Mouse (Mus musculus) neural tube, embryonic 15.5 days (tissue): ENCODE results near the gene Lrp2. TPM values are rescaled to one million over a fixed set of nuclear protein-coding genes. Genes with fewer than 3 reads are reported as not detected.
A peak's percentile ranks its signal among the peaks of the same experiment; 100 is the strongest.

ENCODE experiments used
- ATAC-seq: fragments of 200-750 bp; cut with Nextera tagmentation; 2 replicates; pipeline ENCODE4 v1.8.0; 2017; ENCODE audit warnings: mild to moderate bottlenecking, moderate TSS enrichment, moderate library complexity; ENCODE audit not compliant: low FRiP score
- H3K27ac ChIP-seq: fragments of 300-500 bp; sonication (generic); replicated peaks from 2 replicates; pipeline ENCODE4 v1.5.1; 2015; ENCODE audit warnings: mild to moderate bottlenecking, inconsistent platforms
- H3K27me3 ChIP-seq: fragments of 300-500 bp; sonication (generic); replicated peaks from 2 replicates; pipeline ENCODE4 v1.6.1; 2015; ENCODE audit warnings: inconsistent platforms
- H3K36me3 ChIP-seq: fragments of 300-500 bp; sonication (generic); 2 replicates; pipeline ENCODE4 v1.6.1; 2015; ENCODE audit warnings: inconsistent platforms
- H3K4me1 ChIP-seq: fragments of 300-500 bp; sonication (generic); 2 replicates; pipeline ENCODE4 v1.6.1; 2015; ENCODE audit warnings: inconsistent platforms
- H3K4me2 ChIP-seq: fragments of 300-500 bp; sonication (generic); 2 replicates; pipeline ENCODE4 v1.6.1; 2015; ENCODE audit warnings: inconsistent platforms, mild to moderate bottlenecking, moderate library complexity
- H3K4me3 ChIP-seq: fragments of 300-500 bp; sonication (generic); replicated peaks from 2 replicates; pipeline ENCODE4 v1.5.1; 2015; ENCODE audit warnings: mild to moderate bottlenecking, inconsistent platforms
- H3K9ac ChIP-seq: fragments of 300-500 bp; sonication (generic); replicated peaks from 2 replicates; pipeline ENCODE4 v1.6.1; 2015; ENCODE audit warnings: mild to moderate bottlenecking, inconsistent platforms
- H3K9me3 ChIP-seq: fragments of 300-500 bp; sonication (generic); replicated peaks from 2 replicates; pipeline ENCODE4 v1.6.1; 2016; ENCODE audit warnings: inconsistent platforms
- WGBS: fragments of 180-500 bp; shearing (Covaris S2); methylation state at CpG from one replicate; pipeline ENCODE4 v1.1.7; 2015; ENCODE audit warnings: mixed read lengths; 5-methylcytosine and 5-hydroxymethylcytosine counted together
- polyA plus RNA-seq: library from polyadenylated mRNA; unstranded; fragments of >200 nt; fragmentation: Nextera tagmentation; extraction: Ambion mirVana; gene quantifications from 2 replicates; pipeline ENCODE4 v1.2.1, GENCODE M21; 2015

Lrp2 gene
- polyA plus RNA-seq, 1 experiment from 2014 or later = 0.46 TPM

- no peak for ATAC-seq
- Histone ChIP-seq H3K4me2 (no peak overlapping the region), H3K9ac (no peak overlapping the region), H3K4me1 (no peaks in the 10 kb centered on the region), H3K27me3 (no peaks in the 10 kb centered on the region), H3K27ac (no peak overlapping the region), H3K9me3 (no peaks in the 10 kb centered on the region), H3K4me3 (no peak overlapping the region), H3K36me3 (no peaks in the 10 kb centered on the region)
- 86% methylated on average over 4 of the region's 4 CpGs for WGBS
These were observed 92.7 kb downstream of the Lrp2 start for GRCm38 (mm10) chr2:69493130-69493529.

GRCm38 (mm10) chr2:69480965-69481364 is 104.9 kb downstream of the Lrp2 start:
- no peak for ATAC-seq
- no peaks in the 10 kb centered on the region for H3K27me3 ChIP-seq
- no peak overlapping the region for H3K9ac ChIP-seq
- 95% methylated on average over 7 of the region's 7 CpGs for WGBS
- H3K4me2 ChIP-seq = no peak overlapping the region
- no peaks in the 10 kb centered on the region for H3K9me3 ChIP-seq
- no peak overlapping the region for H3K4me3 ChIP-seq
- H3K36me3 ChIP-seq = no peaks in the 10 kb centered on the region
- no peak overlapping the region for H3K27ac ChIP-seq
- no peaks in the 10 kb centered on the region for H3K4me1 ChIP-seq

GRCm38 (mm10) chr2:69479859-69480258 is 106.0 kb downstream of the Lrp2 start:
- 76% methylated on average over 7 of the region's 7 CpGs for WGBS
- Histone ChIP-seq H3K4me2 (no peak overlapping the region), H3K9me3 (no peaks in the 10 kb centered on the region), H3K4me1 (no peaks in the 10 kb centered on the region), H3K4me3 (no peak overlapping the region), H3K27me3 (no peaks in the 10 kb centered on the region), H3K27ac (no peak overlapping the region), H3K9ac (no peak overlapping the region), H3K36me3 (no peaks in the 10 kb centered on the region)
- peak; percentile 59 for ATAC-seq

- no peaks in the 10 kb centered on the region for H3K36me3 ChIP-seq
- no peaks in the 10 kb centered on the region for H3K4me1 ChIP-seq
- no peak overlapping the region for H3K4me2 ChIP-seq
- H3K9me3 ChIP-seq = no peaks in the 10 kb centered on the region
- no peak overlapping the region for H3K9ac ChIP-seq
- no peak overlapping the region for H3K4me3 ChIP-seq
- WGBS = 57% methylated on average over 7 of the region's 7 CpGs
- H3K27me3 ChIP-seq = no peaks in the 10 kb centered on the region
- no peak for ATAC-seq
- H3K27ac ChIP-seq = no peak overlapping the region
These were observed 109.0 kb downstream of the Lrp2 start for GRCm38 (mm10) chr2:69476901-69477300.

DNA sequence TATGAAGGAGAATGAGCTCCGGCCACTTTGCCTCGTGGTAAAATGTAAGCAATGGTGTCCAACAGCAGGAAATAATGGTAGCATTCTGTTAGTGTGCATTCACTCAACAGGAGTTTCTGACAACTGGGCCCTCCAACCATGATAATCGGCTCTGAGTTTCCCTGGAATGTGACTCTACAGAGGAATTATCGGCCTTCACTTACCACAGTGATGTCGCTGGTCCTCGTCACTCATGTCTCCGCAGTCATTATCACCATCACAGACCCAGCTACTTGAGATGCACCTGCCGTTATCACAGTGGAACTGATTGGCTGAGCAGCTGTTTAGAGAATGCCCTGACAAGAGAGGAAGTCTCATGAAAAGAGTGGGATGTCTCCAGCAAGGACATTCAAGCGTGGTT is 110.7 kb downstream of the Lrp2 start:
- no peaks in the 10 kb centered on the region for H3K27me3 ChIP-seq
- H3K9me3 ChIP-seq = no peaks in the 10 kb centered on the region
- H3K36me3 ChIP-seq = no peaks in the 10 kb centered on the region
- H3K9ac ChIP-seq = no peak overlapping the region
- no peaks in the 10 kb centered on the region for H3K4me1 ChIP-seq
- H3K27ac ChIP-seq = no peak overlapping the region
- no peak overlapping the region for H3K4me3 ChIP-seq
- ATAC-seq = no peak
- WGBS = 92% methylated on average over 9 of the region's 9 CpGs
- no peak overlapping the region for H3K4me2 ChIP-seq

GRCm38 (mm10) chr2:69471837-69472236 is 114.0 kb downstream of the Lrp2 start:
- no peaks in the 10 kb centered on the region for H3K36me3 ChIP-seq
- H3K9ac ChIP-seq = no peak overlapping the region
- WGBS = 90% methylated on average over 4 of the region's 4 CpGs

GRCm38 (mm10) chr2:69463609-69464008 is 122.3 kb downstream of the Lrp2 start:
- no peaks in the 10 kb centered on the region for H3K27me3 ChIP-seq

More at GRCm38 (mm10) chr2:69471837-69472236, 114.0 kb downstream of the Lrp2 start:
- Histone ChIP-seq H3K4me1 (no peaks in the 10 kb centered on the region), H3K4me2 (no peak overlapping the region), H3K27ac (no peak overlapping the region), H3K27me3 (no peaks in the 10 kb centered on the region), H3K9me3 (no peaks in the 10 kb centered on the region), H3K4me3 (no peak overlapping the region)
- ATAC-seq = no peak

DNA sequence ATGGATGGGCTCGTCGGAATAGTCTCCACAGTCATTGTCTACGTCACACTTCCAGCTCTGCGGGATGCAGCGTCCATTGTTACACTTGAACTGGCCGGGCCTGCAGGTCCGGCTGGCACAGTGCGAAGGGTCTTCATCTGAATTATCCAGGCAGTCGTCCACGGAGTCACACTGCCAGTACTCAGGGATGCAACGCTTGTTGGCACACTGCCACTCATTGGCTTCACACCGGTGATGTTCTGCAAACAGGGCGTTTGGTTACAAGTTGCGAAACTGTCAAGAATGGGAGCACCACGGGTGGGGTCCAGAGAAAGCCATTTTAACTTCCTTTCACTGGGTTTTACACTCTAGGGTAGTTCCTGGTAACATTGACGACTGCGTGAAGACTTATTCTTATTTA is 126.4 kb downstream of the Lrp2 start:
- 88% methylated on average over 17 of the region's 17 CpGs for WGBS

More at GRCm38 (mm10) chr2:69463609-69464008, 122.3 kb downstream of the Lrp2 start:
- H3K9me3 ChIP-seq = no peaks in the 10 kb centered on the region; the same call in 1 of the 2 replicates
- H3K4me3 ChIP-seq = no peak overlapping the region
- no peak overlapping the region for H3K27ac ChIP-seq
- H3K4me2 ChIP-seq = no peak overlapping the region
- H3K36me3 ChIP-seq = no peaks in the 10 kb centered on the region
- peak; percentile 59; the same call in 1 of the 2 replicates for ATAC-seq
- no peak overlapping the region for H3K9ac ChIP-seq
- 75% methylated on average over 6 of the region's 6 CpGs for WGBS
- no peaks in the 10 kb centered on the region for H3K4me1 ChIP-seq

DNA sequence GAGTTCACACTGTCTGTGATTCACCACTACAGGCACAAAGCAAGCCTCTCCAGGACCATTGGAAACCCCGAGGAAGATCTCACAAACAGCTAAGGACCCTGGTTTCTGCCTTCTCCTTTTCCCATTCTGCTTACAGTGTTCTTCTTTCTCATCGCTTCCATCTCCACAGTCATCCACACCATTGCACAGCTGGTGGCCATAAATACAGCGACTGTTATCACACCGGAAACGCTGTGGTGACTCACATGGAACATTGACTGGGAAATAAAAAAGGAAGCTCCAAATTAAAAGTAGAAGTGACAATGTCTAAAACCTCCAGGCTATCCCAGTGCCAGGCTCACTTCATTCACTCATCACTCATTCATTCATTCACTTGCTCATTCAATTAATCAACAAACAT is 134.7 kb downstream of the Lrp2 start:
- no peak for ATAC-seq
- Histone ChIP-seq H3K9me3 (no peaks in the 10 kb centered on the region), H3K4me2 (no peak overlapping the region), H3K36me3 (no peaks in the 10 kb centered on the region), H3K4me3 (no peak overlapping the region), H3K27ac (no peak overlapping the region), H3K9ac (no peak overlapping the region), H3K4me1 (no peaks in the 10 kb centered on the region), H3K27me3 (no peaks in the 10 kb centered on the region)
- WGBS = 68% methylated on average over 5 of the region's 5 CpGs

More for the DNA sequence above, 126.4 kb downstream of the Lrp2 start:
- Histone ChIP-seq H3K27me3 (no peaks in the 10 kb centered on the region), H3K36me3 (no peaks in the 10 kb centered on the region), H3K4me3 (no peak overlapping the region), H3K27ac (no peak overlapping the region), H3K9me3 (no peaks in the 10 kb centered on the region), H3K9ac (no peak overlapping the region), H3K4me2 (no peak overlapping the region), H3K4me1 (no peaks in the 10 kb centered on the region)
- no peak for ATAC-seq

DNA sequence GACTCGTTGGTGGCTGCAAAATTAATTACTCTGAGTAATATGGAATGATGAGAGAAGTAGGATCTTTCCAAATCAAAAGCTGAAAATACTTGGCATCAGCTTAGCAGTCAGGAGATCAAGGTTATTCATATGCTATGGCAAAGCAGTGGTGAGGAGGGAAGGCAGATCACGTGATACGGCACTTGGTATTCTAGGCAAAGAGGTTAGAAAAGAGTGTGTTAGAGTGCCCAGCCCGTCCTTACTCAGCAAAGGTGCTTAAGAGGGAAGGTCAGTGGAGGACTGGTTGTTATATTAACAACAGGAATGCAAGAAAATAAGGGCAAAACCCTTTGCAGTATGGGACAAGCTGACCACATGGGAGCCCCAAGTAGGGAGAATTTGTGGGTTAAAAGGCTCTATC is 137.3 kb downstream of the Lrp2 start:
- Histone ChIP-seq H3K9ac (no peak overlapping the region), H3K27me3 (no peaks in the 10 kb centered on the region)
- 82% methylated on average over 4 of the region's 4 CpGs for WGBS

GRCm38 (mm10) chr2:69445896-69446472 is 139.9 kb downstream of the Lrp2 start:
- ATAC-seq = no peak
- WGBS = 75% methylated on average over 4 of the region's 4 CpGs

More for the DNA sequence above, 137.3 kb downstream of the Lrp2 start:
- no peaks in the 10 kb centered on the region for H3K36me3 ChIP-seq
- no peak for ATAC-seq
- no peak overlapping the region for H3K27ac ChIP-seq
- H3K9me3 ChIP-seq = no peaks in the 10 kb centered on the region
- no peak overlapping the region for H3K4me2 ChIP-seq
- no peak overlapping the region for H3K4me3 ChIP-seq
- H3K4me1 ChIP-seq = no peaks in the 10 kb centered on the region

DNA sequence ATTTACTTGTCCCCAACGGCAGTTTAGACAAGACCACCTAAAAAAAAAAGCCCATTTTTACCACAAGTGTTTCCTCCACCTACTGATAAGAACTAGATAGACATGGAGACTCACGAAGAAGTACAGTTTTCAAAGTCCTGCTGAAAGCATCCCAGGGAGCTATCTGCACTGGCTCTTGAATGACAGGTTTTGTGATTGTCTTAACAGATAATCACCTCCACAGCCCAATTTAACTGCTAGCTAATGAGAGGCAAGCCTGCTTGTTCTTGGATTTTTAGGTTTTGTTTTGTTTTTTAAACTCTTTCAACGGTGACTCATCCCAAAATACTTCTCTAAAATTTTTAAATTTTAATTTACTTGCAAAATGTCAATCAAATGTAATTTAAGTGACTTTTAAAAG is 144.2 kb downstream of the Lrp2 start:
- ATAC-seq = no peak
- Histone ChIP-seq H3K9ac (no peak overlapping the region), H3K36me3 (no peaks in the 10 kb centered on the region), H3K4me3 (no peak overlapping the region), H3K27me3 (no peaks in the 10 kb centered on the region), H3K27ac (no peak overlapping the region), H3K9me3 (no peaks in the 10 kb centered on the region), H3K4me1 (no peaks in the 10 kb centered on the region), H3K4me2 (no peak overlapping the region)
- WGBS = 86% methylated on average over 3 of the region's 3 CpGs

More at GRCm38 (mm10) chr2:69445896-69446472, 139.9 kb downstream of the Lrp2 start:
- H3K9me3 ChIP-seq = no peaks in the 10 kb centered on the region
- no peak overlapping the region for H3K27ac ChIP-seq
- no peaks in the 10 kb centered on the region for H3K27me3 ChIP-seq
- no peak overlapping the region for H3K4me3 ChIP-seq
- no peaks in the 10 kb centered on the region for H3K4me1 ChIP-seq
- H3K36me3 ChIP-seq = no peaks in the 10 kb centered on the region
- no peak overlapping the region for H3K4me2 ChIP-seq
- H3K9ac ChIP-seq = no peak overlapping the region
